Mouse (Mus musculus): ENCODE data around the gene Eva1c. TPM values are rescaled to one million over a fixed set of nuclear protein-coding genes. Genes with fewer than 3 reads are reported as not detected.

Gene Eva1c
- polyA plus RNA-seq, 1 experiment from 2014 or later = 0.72 TPM

- WGBS = 82% methylated on average over 7 of the region's 7 CpGs
Measured at GRCm38 (mm10) chr16:90829136-90829535, 2.6 kb downstream of the Eva1c start.

GRCm38 (mm10) chr16:90829894-90830685 lies 3.6 kb downstream of the Eva1c start:
- H3K27ac ChIP-seq (ENCODE audit: low read length) = no peak overlapping the region
- H3K4me2 ChIP-seq (replicated peaks; ENCODE audit: low read depth, low read length) = peak overlapping the region; percentile 100
- no peaks in the 10 kb centered on the region for H3K9me3 ChIP-seq (ENCODE audit: control insufficient read depth, low read depth, low read length)
- peak overlapping the region; percentile 2; the same call in 1 of the 2 replicates for H3K9ac ChIP-seq (replicated peaks; ENCODE audit: low read depth, low read length)
- peak; percentile 81 for ATAC-seq (ENCODE audit: insufficient number of reproducible peaks, insufficient read depth, low FRiP score, low read depth)
- H3K36me3 ChIP-seq (ENCODE audit: control insufficient read depth, insufficient read depth, low read length) = no peaks in the 10 kb centered on the region
- peaks cover 12% of the 10 kb centered on the region; the same call in 1 of the 2 replicates for H3K4me1 ChIP-seq (ENCODE audit: control insufficient read depth, insufficient read depth, low read length)
- H3K4me3 ChIP-seq (ENCODE audit: low read depth, low read length) = peak overlapping the region; percentile 39
- WGBS = 2% methylated on average over 45 of the region's 45 CpGs
- H3K27me3 ChIP-seq (ENCODE audit: control insufficient read depth, insufficient read depth, low read length) = peaks cover 3% of the 10 kb centered on the region

More at GRCm38 (mm10) chr16:90829136-90829535, 2.6 kb downstream of the Eva1c start:
- Histone ChIP-seq H3K27ac (ENCODE audit: low read length) (no peak overlapping the region), H3K4me3 (ENCODE audit: low read depth, low read length) (no peak overlapping the region), H3K9ac (replicated peaks; ENCODE audit: low read depth, low read length) (no peak overlapping the region), H3K36me3 (ENCODE audit: control insufficient read depth, insufficient read depth, low read length) (no peaks in the 10 kb centered on the region), H3K4me1 (ENCODE audit: control insufficient read depth, insufficient read depth, low read length) (peaks cover 12% of the 10 kb centered on the region; the same call in 1 of the 2 replicates), H3K27me3 (ENCODE audit: control insufficient read depth, insufficient read depth, low read length) (peaks cover 3% of the 10 kb centered on the region), H3K9me3 (ENCODE audit: control insufficient read depth, low read depth, low read length) (no peaks in the 10 kb centered on the region), H3K4me2 (replicated peaks; ENCODE audit: low read depth, low read length) (no peak overlapping the region)
- no peak for ATAC-seq (ENCODE audit: insufficient number of reproducible peaks, insufficient read depth, low FRiP score, low read depth)

- Histone ChIP-seq H3K27ac (ENCODE audit: low read length) (no peak overlapping the region), H3K4me2 (replicated peaks; ENCODE audit: low read depth, low read length) (peak overlapping the region; percentile 100), H3K27me3 (ENCODE audit: control insufficient read depth, insufficient read depth, low read length) (peaks cover 3% of the 10 kb centered on the region), H3K9ac (replicated peaks; ENCODE audit: low read depth, low read length) (peak overlapping the region; percentile 11; the same call in 1 of the 2 replicates), H3K4me1 (ENCODE audit: control insufficient read depth, insufficient read depth, low read length) (peaks cover 12% of the 10 kb centered on the region; the same call in 1 of the 2 replicates), H3K4me3 (ENCODE audit: low read depth, low read length) (peak overlapping the region; percentile 39), H3K9me3 (ENCODE audit: control insufficient read depth, low read depth, low read length) (no peaks in the 10 kb centered on the region), H3K36me3 (ENCODE audit: control insufficient read depth, insufficient read depth, low read length) (no peaks in the 10 kb centered on the region)
- under 1% methylated on average over 63 of the region's 67 CpGs for WGBS
- peak; percentile 74 for ATAC-seq (ENCODE audit: insufficient number of reproducible peaks, insufficient read depth, low FRiP score, low read depth)
Measured at GRCm38 (mm10) chr16:90830686-90831439, 4.3 kb downstream of the Eva1c start.

GRCm38 (mm10) chr16:90831676-90832075 lies 5.2 kb downstream of the Eva1c start:
- H3K9ac ChIP-seq (replicated peaks; ENCODE audit: low read depth, low read length) = no peak overlapping the region
- H3K4me2 ChIP-seq (replicated peaks; ENCODE audit: low read depth, low read length) = peak overlapping the region; percentile 100; the same call in 1 of the 2 replicates
- WGBS = 18% methylated on average over 15 of the region's 15 CpGs
- no peaks in the 10 kb centered on the region for H3K36me3 ChIP-seq (ENCODE audit: control insufficient read depth, insufficient read depth, low read length)
- peaks cover 3% of the 10 kb centered on the region for H3K27me3 ChIP-seq (ENCODE audit: control insufficient read depth, insufficient read depth, low read length)
- H3K27ac ChIP-seq (ENCODE audit: low read length) = no peak overlapping the region
- ATAC-seq (ENCODE audit: insufficient number of reproducible peaks, insufficient read depth, low FRiP score, low read depth) = no peak
- H3K4me1 ChIP-seq (ENCODE audit: control insufficient read depth, insufficient read depth, low read length) = peaks cover 12% of the 10 kb centered on the region; the same call in 1 of the 2 replicates
- H3K4me3 ChIP-seq (ENCODE audit: low read depth, low read length) = peak overlapping the region; percentile 39
- H3K9me3 ChIP-seq (ENCODE audit: control insufficient read depth, low read depth, low read length) = no peaks in the 10 kb centered on the region

DNA sequence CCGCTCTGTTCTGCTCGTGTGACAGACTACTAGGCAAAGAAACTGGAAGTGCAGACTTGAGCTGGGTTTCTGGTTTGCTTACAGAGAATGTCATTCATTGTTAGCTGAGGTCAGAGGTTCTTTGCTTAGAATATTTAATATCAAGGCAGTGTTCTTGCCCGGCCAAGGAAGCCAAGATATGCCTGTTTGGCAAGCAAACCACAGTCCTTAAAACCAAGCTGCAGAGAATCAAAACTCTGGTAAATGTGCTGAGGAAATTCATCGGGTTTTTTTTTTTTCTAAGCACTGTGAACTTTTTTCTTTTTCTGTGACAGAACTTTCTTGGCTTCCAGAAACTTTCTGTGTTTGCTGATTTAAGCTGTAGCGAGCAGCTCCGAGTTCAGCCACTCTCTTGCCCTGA lies 6.0 kb downstream of the Eva1c start:
- peaks cover 3% of the 10 kb centered on the region for H3K27me3 ChIP-seq (ENCODE audit: control insufficient read depth, insufficient read depth, low read length)
- peaks cover 12% of the 10 kb centered on the region; the same call in 1 of the 2 replicates for H3K4me1 ChIP-seq (ENCODE audit: control insufficient read depth, insufficient read depth, low read length)
- no peak overlapping the region for H3K4me2 ChIP-seq (replicated peaks; ENCODE audit: low read depth, low read length)
- H3K36me3 ChIP-seq (ENCODE audit: control insufficient read depth, insufficient read depth, low read length) = no peaks in the 10 kb centered on the region
- ATAC-seq (ENCODE audit: insufficient number of reproducible peaks, insufficient read depth, low FRiP score, low read depth) = no peak
- WGBS = 26% methylated on average over 6 of the region's 6 CpGs
- no peak overlapping the region for H3K27ac ChIP-seq (ENCODE audit: low read length)
- H3K9ac ChIP-seq (replicated peaks; ENCODE audit: low read depth, low read length) = no peak overlapping the region
- H3K9me3 ChIP-seq (ENCODE audit: control insufficient read depth, low read depth, low read length) = no peaks in the 10 kb centered on the region
- H3K4me3 ChIP-seq (ENCODE audit: low read depth, low read length) = no peak overlapping the region

DNA sequence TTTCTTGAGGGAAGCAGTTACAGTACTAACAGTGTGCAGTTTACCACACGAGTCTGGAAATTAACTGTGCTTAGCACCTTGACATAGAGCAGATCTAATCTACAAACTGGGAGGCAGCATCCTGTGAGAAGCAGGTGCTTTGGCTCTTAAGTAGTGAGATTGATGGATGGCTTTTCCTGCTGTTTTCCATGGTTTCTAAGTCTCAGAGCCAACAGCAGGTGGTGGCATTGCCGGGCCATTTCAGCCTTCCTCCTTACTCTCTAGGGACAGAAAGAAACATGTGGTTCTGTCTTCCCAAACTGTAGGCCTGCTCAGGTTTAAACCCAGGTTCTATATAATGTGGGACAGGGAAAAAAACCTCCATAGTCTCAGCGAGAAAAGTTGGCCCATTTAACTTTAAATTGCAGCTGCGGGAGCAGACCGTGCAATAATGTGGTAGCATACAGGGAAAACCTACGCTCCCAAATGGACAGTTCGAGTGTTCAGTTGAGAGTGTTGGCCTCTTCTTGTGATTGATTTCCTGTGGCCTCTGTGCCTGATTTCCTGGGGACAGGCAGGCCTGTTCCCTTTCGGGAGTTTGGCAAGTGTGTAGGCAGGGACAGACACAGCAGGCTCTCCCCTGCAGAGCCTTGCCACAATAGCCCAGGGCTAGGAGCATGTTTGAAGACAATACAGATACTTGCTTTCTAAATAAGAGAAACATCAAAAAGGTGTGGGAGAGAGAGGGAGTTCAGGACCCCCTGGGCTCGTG lies 6.7 kb downstream of the Eva1c start:
- WGBS = 34% methylated on average over 9 of the region's 9 CpGs
- H3K4me2 ChIP-seq (replicated peaks; ENCODE audit: low read depth, low read length) = no peak overlapping the region
- no peak overlapping the region for H3K4me3 ChIP-seq (ENCODE audit: low read depth, low read length)
- H3K4me1 ChIP-seq (ENCODE audit: control insufficient read depth, insufficient read depth, low read length) = peaks cover 12% of the 10 kb centered on the region; the same call in 1 of the 2 replicates
- H3K9me3 ChIP-seq (ENCODE audit: control insufficient read depth, low read depth, low read length) = no peaks in the 10 kb centered on the region
- H3K27ac ChIP-seq (ENCODE audit: low read length) = no peak overlapping the region
- ATAC-seq (ENCODE audit: insufficient number of reproducible peaks, insufficient read depth, low FRiP score, low read depth) = no peak
- H3K9ac ChIP-seq (replicated peaks; ENCODE audit: low read depth, low read length) = no peak overlapping the region
- H3K27me3 ChIP-seq (ENCODE audit: control insufficient read depth, insufficient read depth, low read length) = peaks cover 3% of the 10 kb centered on the region
- H3K36me3 ChIP-seq (ENCODE audit: control insufficient read depth, insufficient read depth, low read length) = no peaks in the 10 kb centered on the region

DNA sequence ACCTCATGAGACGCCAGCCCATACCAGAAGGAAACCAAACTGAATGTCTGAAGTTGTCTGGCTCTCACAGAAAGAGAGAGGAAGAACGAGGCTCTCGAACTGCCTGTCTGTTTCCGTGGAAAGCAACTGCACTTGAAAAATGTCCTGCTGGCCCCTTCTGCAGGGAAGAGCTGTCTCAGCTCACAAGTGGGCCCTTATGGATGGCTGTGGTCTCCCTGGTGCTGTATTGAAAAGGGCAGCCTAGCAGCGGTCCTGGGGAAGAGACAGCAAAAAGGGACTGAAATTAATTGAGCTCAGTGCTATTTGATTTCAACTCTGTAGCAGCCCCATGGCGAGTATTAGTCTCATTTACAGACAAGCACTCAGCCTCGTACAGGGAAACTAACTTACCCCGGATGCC lies 10.9 kb downstream of the Eva1c start:
- Histone ChIP-seq H3K27ac (ENCODE audit: low read length) (no peak overlapping the region), H3K4me3 (ENCODE audit: low read depth, low read length) (no peak overlapping the region), H3K9me3 (ENCODE audit: control insufficient read depth, low read depth, low read length) (no peaks in the 10 kb centered on the region), H3K9ac (replicated peaks; ENCODE audit: low read depth, low read length) (no peak overlapping the region), H3K27me3 (ENCODE audit: control insufficient read depth, insufficient read depth, low read length) (no peaks in the 10 kb centered on the region; the same call in 1 of the 2 replicates), H3K36me3 (ENCODE audit: control insufficient read depth, insufficient read depth, low read length) (no peaks in the 10 kb centered on the region), H3K4me2 (replicated peaks; ENCODE audit: low read depth, low read length) (no peak overlapping the region), H3K4me1 (ENCODE audit: control insufficient read depth, insufficient read depth, low read length) (0 out of 2 replicates have a peak, but pooled peaks cover 5% of the 10 kb centered on the region)
- WGBS = 50% methylated on average over 8 of the region's 8 CpGs
- no peak for ATAC-seq (ENCODE audit: insufficient number of reproducible peaks, insufficient read depth, low FRiP score, low read depth)

- no peaks in the 10 kb centered on the region for H3K9me3 ChIP-seq (ENCODE audit: control insufficient read depth, low read depth, low read length)
- no peak overlapping the region for H3K27ac ChIP-seq (ENCODE audit: low read length)
- WGBS = 50% methylated on average over 9 of the region's 9 CpGs
- no peak for ATAC-seq (ENCODE audit: insufficient number of reproducible peaks, insufficient read depth, low FRiP score, low read depth)
- no peaks in the 10 kb centered on the region for H3K4me1 ChIP-seq (ENCODE audit: control insufficient read depth, insufficient read depth, low read length)
- no peak overlapping the region for H3K9ac ChIP-seq (replicated peaks; ENCODE audit: low read depth, low read length)
- H3K4me2 ChIP-seq (replicated peaks; ENCODE audit: low read depth, low read length) = no peak overlapping the region
- H3K4me3 ChIP-seq (ENCODE audit: low read depth, low read length) = no peak overlapping the region
- H3K27me3 ChIP-seq (ENCODE audit: control insufficient read depth, insufficient read depth, low read length) = no peaks in the 10 kb centered on the region
- no peaks in the 10 kb centered on the region for H3K36me3 ChIP-seq (ENCODE audit: control insufficient read depth, insufficient read depth, low read length)
Measured at GRCm38 (mm10) chr16:90842164-90842563, 15.6 kb downstream of the Eva1c start.

Data from stomach, embryonic 14.5 days (tissue).